ENCODE assay signal across 17 mouse cellular contexts in genomic region chr12:11198551-11198950, GRCm38 (mm10). TPM values are rescaled to one million over a fixed set of nuclear protein-coding genes. Genes with fewer than 3 reads are reported as not detected.
"Had no signal": no experiment of that assay in that cellular context is flagged by ENCODE, and none has a peak within 500 bp of the region (broad histone marks: within the 10 kb centered on the region; RNA-seq: fewer than 3 reads in every experiment).

No protein-coding gene starts in this region.

- H3K4me3 ChIP-seq: midbrain, embryonic 10.5 days; myocyte; neural tube, embryonic 13.5 days; neural tube, embryonic 15.5 days; stomach, embryonic 15.5 days had no signal

- H3K9ac ChIP-seq: lung, embryonic 14.5 days; neural tube, embryonic 13.5 days; neural tube, embryonic 15.5 days; stomach, embryonic 15.5 days had no signal

- H3K36me3 ChIP-seq: midbrain, embryonic 10.5 days; neural tube, embryonic 13.5 days; neural tube, embryonic 15.5 days; stomach, embryonic 15.5 days had no signal

- H3K27ac ChIP-seq: midbrain, embryonic 10.5 days; neural tube, embryonic 13.5 days; neural tube, embryonic 15.5 days; stomach, embryonic 15.5 days; stomach, postnatal 0 days had no signal

- DNase-seq: lung, adult 18-20 months; lung, embryonic 14.5 days; lung, postnatal 10 days; lung, postnatal 4 days; midbrain, embryonic 14.5 days; right cerebral cortex, postnatal 14 days; thymus, adult 2 months; thymus, postnatal 25 days; thymus, postnatal 4 days had no signal

- H3K9me3 ChIP-seq: midbrain, embryonic 10.5 days; neural tube, embryonic 13.5 days; neural tube, embryonic 15.5 days; stomach, embryonic 15.5 days had no signal

RNA-seq across cellular contexts. Expression of gene Msgn1, which starts 10.2 kb away (rescaled TPM):
- total RNA-seq: megakaryocyte-erythroid progenitor cell, adult 5-6 weeks had no signal

RNA-seq across cellular contexts. Expression of gene Kcns3, which starts 47.7 kb away (rescaled TPM):
- total RNA-seq: megakaryocyte, adult 5-6 weeks; megakaryocyte-erythroid progenitor cell, adult 5-6 weeks had no signal
